Mouse (Mus musculus): ENCODE measurements around the gene Dmrtc1a. TPM values are rescaled to one million over a fixed set of nuclear protein-coding genes. Genes with fewer than 3 reads are reported as not detected.
"Not testable (repeated sequence)": the region's sequence is repeated elsewhere in the genome, so short reads cannot be mapped to it uniquely, and the experiment has no call there.

Dmrtc1a gene
- polyA plus RNA-seq, 1 experiment from 2014 or later = 0.87 TPM

GRCm38 (mm10) chrX:102867871-102868270 lies 40.6 kb downstream of the Dmrtc1a start, which contains the start of gene 1700031F05Rik:
1700031F05Rik (minus strand) TSS chrX:102867971.
- Histone ChIP-seq H3K9me3 (ENCODE audit: control insufficient read depth, low read length) (no peaks in the 10 kb centered on the region), H3K36me3 (ENCODE audit: control insufficient read depth, insufficient read depth, low read length) (no peaks in the 10 kb centered on the region), H3K4me3 (ENCODE audit: low read length) (no peak within 1 kb of the TSS), H3K4me2 (ENCODE audit: low read depth, low read length) (no peak within 1 kb of the TSS), H3K27me3 (replicated peaks; ENCODE audit: control insufficient read depth, insufficient read depth, low read length) (no peaks in the 10 kb centered on the region), H3K9ac (ENCODE audit: low read depth, low read length) (no peak within 1 kb of the TSS), H3K4me1 (ENCODE audit: control insufficient read depth, insufficient read depth, low read length) (no peaks in the 10 kb centered on the region), H3K27ac (ENCODE audit: low read length) (no peak within 1 kb of the TSS)
- no peak for ATAC-seq
- 87% methylated on average over 6 of the region's 6 CpGs for WGBS

GRCm38 (mm10) chrX:102854516-102854915 lies 54.0 kb downstream of the Dmrtc1a start, which contains the start of gene Dmrtc1c2:
Dmrtc1c2 (minus strand) TSS chrX:102854616.
- not testable (repeated sequence) for H3K36me3 ChIP-seq (ENCODE audit: control insufficient read depth, insufficient read depth, low read length); H3K27ac ChIP-seq (ENCODE audit: low read length); H3K9ac ChIP-seq (ENCODE audit: low read depth, low read length); H3K27me3 ChIP-seq (replicated peaks; ENCODE audit: control insufficient read depth, insufficient read depth, low read length); H3K4me3 ChIP-seq (ENCODE audit: low read length); H3K4me2 ChIP-seq (ENCODE audit: low read depth, low read length); ATAC-seq; H3K4me1 ChIP-seq (ENCODE audit: control insufficient read depth, insufficient read depth, low read length); H3K9me3 ChIP-seq (ENCODE audit: control insufficient read depth, low read length)
- WGBS = 88% methylated on average over 2 of the region's 13 CpGs

Other genes starting within 250 kb of the Dmrtc1a start
- gene Gm3880, start 221.7 kb downstream of the Dmrtc1a start, polyA plus RNA-seq (2015; fragmentation: Nextera tagmentation; extraction: Ambion mirVana) = not detected in 2 replicates
- 0.37 TPM in 1 of 2 replicates, not detected in the other for gene Gm9112, start 201.1 kb downstream of the Dmrtc1a start, polyA plus RNA-seq (2015; fragmentation: Nextera tagmentation; extraction: Ambion mirVana)
- gene Dmrtc1b, start 200.8 kb downstream of the Dmrtc1a start, polyA plus RNA-seq (2015; fragmentation: Nextera tagmentation; extraction: Ambion mirVana) = not detected in 2 replicates
- not detected in 2 replicates for gene Dmrtc1c1, start 105.7 kb downstream of the Dmrtc1a start, polyA plus RNA-seq (2015; fragmentation: Nextera tagmentation; extraction: Ambion mirVana)
- gene Dmrtc1c2, start 54.1 kb downstream of the Dmrtc1a start, polyA plus RNA-seq (2015; fragmentation: Nextera tagmentation; extraction: Ambion mirVana) = not detected in 2 replicates
- not detected in 2 replicates for gene 1700031F05Rik, start 40.7 kb downstream of the Dmrtc1a start, polyA plus RNA-seq (2015; fragmentation: Nextera tagmentation; extraction: Ambion mirVana)
- gene 1700011M02Rik, start 218 bp upstream of the Dmrtc1a start, polyA plus RNA-seq (2015; fragmentation: Nextera tagmentation; extraction: Ambion mirVana) = not detected in 2 replicates
- not detected in 2 replicates for gene 1700018G05Rik, start 19.7 kb upstream of the Dmrtc1a start, polyA plus RNA-seq (2015; fragmentation: Nextera tagmentation; extraction: Ambion mirVana)